Comparison of ENCODE assay signal across 22 mouse cellular contexts in genomic region chr4:97794865-97795264, GRCm38 (mm10). TPM values are rescaled to one million over a fixed set of nuclear protein-coding genes. Genes with fewer than 3 reads are reported as not detected.
A peak's percentile ranks its signal among the peaks of the same experiment; 100 is the strongest.
DNase-seq lines count a peak whose midpoint lies in the region; TF ChIP-seq lines count a peak whose summit lies in the region.
"Had no signal": no experiment of that assay in that cellular context is flagged by ENCODE, and none has a peak within 500 bp of the region (broad histone marks: within the 10 kb centered on the region; RNA-seq: fewer than 3 reads in every experiment).

No protein-coding gene starts in this region.

- H3K4me3 ChIP-seq in gastrocnemius, adult 2 months, result peak overlapping the region; percentile 68; the same call in 1 of the 2 replicates
- H3K4me3 ChIP-seq in left cerebral cortex, adult 2 months, result peak overlapping the region; percentile 3; the same call in 1 of the 2 replicates
- H3K4me3 ChIP-seq: embryonic facial prominence, embryonic 15.5 days; forebrain, embryonic 10.5 days; heart, embryonic 10.5 days; limb, embryonic 10.5 days; midbrain, embryonic 12.5 days had no signal

- no peak for TF ChIP-seq CTCF in gastrocnemius, adult 2 months (IDR thresholded peaks at IDR 0.05)
- TF ChIP-seq CTCF in left cerebral cortex, adult 2 months (IDR thresholded peaks at IDR 0.05), result no peak

- intact Hi-C loops in gastrocnemius, adult 2 months (cut with DNase I), result no loop called here
- intact Hi-C loops in gastrocnemius, postnatal 36 days (cut with DNase I), result no loop called here
- intact Hi-C loops in left cerebral cortex, adult 2 months (cut with DNase I), result loop anchor here (5.0 kb wide), 1 partner anchor 37 kb away; no protein-coding TSS in a partner anchor
- intact Hi-C loops in left cerebral cortex, postnatal 36 days (cut with DNase I), result no loop called here

- peak overlapping the region; percentile 84 for H3K27ac ChIP-seq in gastrocnemius, adult 2 months
- H3K27ac ChIP-seq in left cerebral cortex, adult 2 months, result peak overlapping the region; percentile 72
- H3K27ac ChIP-seq: embryonic facial prominence, embryonic 15.5 days; forebrain, embryonic 10.5 days; heart, embryonic 10.5 days; limb, embryonic 10.5 days; macrophage; midbrain, embryonic 12.5 days; stomach, postnatal 0 days had no signal

- DNase-seq in adrenal gland, postnatal 14 days, result peak; percentile 26
- no peak for DNase-seq in adrenal gland, adult 2 months
- peak; percentile 61 for DNase-seq in gastrocnemius, adult 2 months
- no peak for DNase-seq in gastrocnemius, postnatal 36 days
- DNase-seq in left cerebral cortex, adult 2 months (ENCODE audit: extremely low spot score in 1 of 2, low spot score in 2 of 2), result no peak
- no peak for DNase-seq in left cerebral cortex, postnatal 36 days (ENCODE audit: low spot score in 2 of 2)
- peak; percentile 72 for DNase-seq in skeletal muscle tissue, adult 2 months (ENCODE audit: low read depth, low spot score)
- no peak for DNase-seq in adipocyte (ENCODE audit: low spot score)
- DNase-seq: embryo, embryonic 11 days; kidney, adult 8-10 months; kidney, postnatal 4 days; lung, adult 2 months; right cerebral cortex, postnatal 14 days had no signal

RNA-seq across cellular contexts. Expression of gene E130114P18Rik, which starts 17.0 kb away (rescaled TPM):
- not detected in 2 replicates for total RNA-seq in adrenal gland, postnatal 14 days (2021)
- not detected for total RNA-seq in adrenal gland, adult 2 months (2021)
- 0.07 TPM in 1 of 2 replicates, not detected in the other for polyA plus RNA-seq in adrenal gland, adult 2 months (2012; rRNA removed)
- not detected for total RNA-seq in gastrocnemius, adult 2 months (2021)
- total RNA-seq in gastrocnemius, postnatal 36 days (2021), result under 1 TPM in 1 of 2 experiments, not detected in 1; 0.26 TPM
- 1 to 10 TPM; 3.7 to 4.9 TPM for total RNA-seq in left cerebral cortex, adult 2 months (2021)
- 1 to 10 TPM; 5.0 to 5.9 TPM for total RNA-seq in left cerebral cortex, postnatal 36 days (2021)
- total RNA-seq: CH12.LX; hematopoietic stem cell, adult 5-6 weeks had no signal
- polyA plus RNA-seq: macrophage had no signal

RNA-seq across cellular contexts. Expression of gene Nfia, which starts 22.3 kb away (rescaled TPM):
- 201 and 226 TPM in 2 replicates for total RNA-seq in adrenal gland, postnatal 14 days (2021)
- total RNA-seq in adrenal gland, adult 2 months (2021), result 100 to 1,000 TPM; 132 to 174 TPM
- polyA plus RNA-seq in adrenal gland, adult 2 months (2012; rRNA removed), result 60.7 and 83.3 TPM in 2 replicates
- 10 to 100 TPM; 57.0 to 57.8 TPM for total RNA-seq in gastrocnemius, adult 2 months (2021)
- 10 to 100 TPM; 56.2 to 61.5 TPM for total RNA-seq in gastrocnemius, postnatal 36 days (2021)
- total RNA-seq in left cerebral cortex, adult 2 months (2021), result 10 to 100 TPM; 58.1 to 62.5 TPM
- total RNA-seq in left cerebral cortex, postnatal 36 days (2021), result 10 to 100 TPM; 62.9 to 75.3 TPM
- total RNA-seq: CH12.LX had no signal

Comparison
In these comparisons a context has a peak if more than half of its experiments do, and no peak if none do; other contexts are left out.
1. DNase-seq: peak in adrenal gland, postnatal 14 days (single experiment), gastrocnemius, adult 2 months (single experiment) and skeletal muscle tissue, adult 2 months (single experiment); none in adrenal gland, adult 2 months (single experiment), gastrocnemius, postnatal 36 days (0 of 2), left cerebral cortex, adult 2 months (0 of 2), left cerebral cortex, postnatal 36 days (0 of 2) and adipocyte (single experiment).